8 mouse cellular contexts compared by ENCODE assay signal in the genomic region with DNA sequence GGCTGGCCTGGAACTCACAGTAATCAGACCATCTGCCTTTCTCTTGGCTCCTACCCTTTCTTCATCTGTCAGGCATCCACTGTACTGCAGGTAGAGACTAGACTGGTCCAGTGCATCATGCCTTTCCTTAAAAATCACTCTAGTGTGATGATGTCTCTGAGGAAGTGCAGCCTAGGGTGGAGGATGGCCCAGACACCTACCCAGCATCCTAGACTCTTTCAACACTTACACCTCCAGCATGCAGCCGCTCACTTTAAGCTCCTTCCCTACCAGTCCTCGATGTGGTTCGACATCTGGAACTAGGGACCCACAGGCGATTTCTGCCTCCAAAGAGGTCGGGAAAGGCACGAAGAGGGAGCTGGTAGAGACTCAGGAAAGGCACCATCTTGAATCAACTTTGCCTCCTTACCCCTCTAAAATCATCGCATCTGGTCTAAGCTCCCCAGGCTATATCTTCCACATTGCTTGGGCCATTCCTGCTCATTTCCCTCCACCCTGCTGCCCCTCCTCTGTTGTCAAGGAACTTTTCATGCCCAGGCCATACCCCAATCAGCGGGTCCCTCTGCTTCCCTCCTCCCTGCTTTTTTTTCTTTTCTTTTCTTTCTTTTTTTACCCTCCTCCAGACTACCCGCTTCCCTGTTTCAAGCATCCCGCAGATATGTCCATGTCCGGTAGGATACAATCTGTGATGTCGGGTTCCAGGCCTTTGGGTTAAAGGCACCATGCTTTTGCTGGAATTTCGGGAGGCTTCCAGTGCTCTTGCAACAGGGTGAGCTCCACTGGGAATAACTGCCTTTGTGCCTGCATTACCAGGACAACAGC. TPM values are rescaled to one million over a fixed set of nuclear protein-coding genes. Genes with fewer than 3 reads are reported as not detected.
A peak's percentile ranks its signal among the peaks of the same experiment; 100 is the strongest.
DNase-seq lines count a peak whose midpoint lies in the region; ATAC-seq and TF ChIP-seq lines count a peak whose summit lies in the region.

No protein-coding gene starts in this region.

- no peaks in the 10 kb centered on the region for H3K9me3 ChIP-seq in heart, embryonic 16.5 days (replicated peaks; ENCODE audit: control insufficient read depth, low read length)
- H3K9me3 ChIP-seq in MEL (replicated peaks; ENCODE audit: insufficient read depth, low read length), result no peaks in the 10 kb centered on the region
- no peaks in the 10 kb centered on the region for H3K9me3 ChIP-seq in midbrain, embryonic 12.5 days

- 17% methylated on average over 13 of the region's 13 CpGs for WGBS in heart, embryonic 16.5 days
- WGBS in midbrain, embryonic 12.5 days, result 31% methylated on average over 13 of the region's 13 CpGs

- DNase-seq in heart, postnatal 14 days, result no peak
- DNase-seq in MEL (ENCODE audit: low read depth, low spot score), result peak; percentile 18
- DNase-seq in ovary, postnatal 10 days (ENCODE audit: low spot score), result no peak
- DNase-seq in retina, postnatal 1 day, result no peak
- DNase-seq in left cerebral cortex, adult 18-20 months (ENCODE audit: low spot score in 2 of 2), result no peak

- H3K4me1 ChIP-seq in heart, embryonic 16.5 days (ENCODE audit: control insufficient read depth, insufficient read depth, low read length), result no peaks in the 10 kb centered on the region
- H3K4me1 ChIP-seq in MEL (ENCODE audit: control insufficient read depth in 1 of 2, insufficient read depth in 2 of 2, low read length in 2 of 2), result peaks cover 0 to 3% of the 10 kb centered on the region in 2 experiments; a peak in 2 of 4 replicates
- no peaks in the 10 kb centered on the region for H3K4me1 ChIP-seq in midbrain, embryonic 12.5 days

- peak; percentile 14; the same call in 1 of the 2 replicates for ATAC-seq in heart, embryonic 16.5 days (replicated peaks; ENCODE audit: extremely low read depth, insufficient read depth, low FRiP score)
- 0 out of 2 replicates have a peak, but pooled peaks have one; percentile 12 for ATAC-seq in granulocyte monocyte progenitor cell, adult 5-6 weeks (replicated peaks; ENCODE audit: poor library complexity, severe bottlenecking)
- peak; percentile 47; the same call in 1 of the 2 replicates for ATAC-seq in midbrain, embryonic 12.5 days (ENCODE audit: low FRiP score, low read depth)

- H3K36me3 ChIP-seq in heart, embryonic 16.5 days (ENCODE audit: control insufficient read depth, insufficient read depth), result no peaks in the 10 kb centered on the region
- H3K36me3 ChIP-seq in MEL (ENCODE audit: control insufficient read depth in 1 of 2, insufficient read depth in 2 of 2, low read length in 2 of 2), result peaks cover 0 to 2% of the 10 kb centered on the region in 2 experiments; a peak in 1 of 4 replicates
- H3K36me3 ChIP-seq in midbrain, embryonic 12.5 days, result no peaks in the 10 kb centered on the region

- intact Hi-C loops in heart, postnatal 14 days (cut with DNase I), result loop anchor here (5.0 kb wide), 1 partner anchor 106 kb away; the partner anchor contains the start of gene Flna

- peak overlapping the region; percentile 74 for H3K9ac ChIP-seq in heart, embryonic 16.5 days (ENCODE audit: low read length)
- peak overlapping the region; percentile 91 for H3K9ac ChIP-seq in MEL (ENCODE audit: control insufficient read depth, low read depth, low read length, poor library complexity, severe bottlenecking)
- H3K9ac ChIP-seq in midbrain, embryonic 12.5 days (replicated peaks), result peak overlapping the region; percentile 59

- no peak for TF ChIP-seq EP300 in MEL (IDR thresholded peaks at IDR 0.05; ENCODE audit: low read depth in 1 of 2, low read length in 2 of 2)

- H3K79me2 ChIP-seq in MEL (ENCODE audit: control insufficient read depth, insufficient read depth, low read length, poor library complexity), result peaks cover 5% of the 10 kb centered on the region; the same call in 1 of the 2 replicates

- no peak for TF ChIP-seq CTCF in MEL (IDR thresholded peaks at IDR 0.05 in 2 of 3, conservative IDR thresholded peaks at IDR 0.05 in 1 of 3; ENCODE audit: control insufficient read depth in 1 of 3, insufficient read depth in 1 of 3, low read depth in 2 of 3, low read length in 3 of 3, poor library complexity in 1 of 3, severe bottlenecking in 1 of 3)

- H3K4me2 ChIP-seq in heart, embryonic 16.5 days (ENCODE audit: low read depth, low read length), result peak overlapping the region; percentile 69
- peak overlapping the region; percentile 59 for H3K4me2 ChIP-seq in midbrain, embryonic 12.5 days (replicated peaks)

- peak overlapping the region; percentile 60 for H3K4me3 ChIP-seq in heart, embryonic 16.5 days (ENCODE audit: low read length)
- H3K4me3 ChIP-seq in MEL (ENCODE audit: control insufficient read depth in 1 of 2, insufficient read depth in 1 of 2, low read depth in 2 of 2, low read length in 2 of 2), result peak overlapping the region; percentile 91 to 92
- peak overlapping the region; percentile 44 for H3K4me3 ChIP-seq in midbrain, embryonic 12.5 days

- TF ChIP-seq RAD21 in MEL (IDR thresholded peaks at IDR 0.05; ENCODE audit: low read depth, low read length), result no peak

- H3K27ac ChIP-seq in heart, embryonic 16.5 days (ENCODE audit: low read length), result peak overlapping the region; percentile 51
- H3K27ac ChIP-seq in MEL (ENCODE audit: control insufficient read depth, low read depth, low read length), result peak overlapping the region; percentile 45
- H3K27ac ChIP-seq in midbrain, embryonic 12.5 days (replicated peaks), result peak overlapping the region; percentile 42

- H3K27me3 ChIP-seq in heart, embryonic 16.5 days (ENCODE audit: control insufficient read depth, insufficient read depth, low read length), result no peaks in the 10 kb centered on the region
- H3K27me3 ChIP-seq in MEL (ENCODE audit: control insufficient read depth in 1 of 2, insufficient read depth in 2 of 2, low read length in 2 of 2), result no peaks in the 10 kb centered on the region
- no peaks in the 10 kb centered on the region for H3K27me3 ChIP-seq in midbrain, embryonic 12.5 days

- no peak for TF ChIP-seq POLR2A in MEL (IDR thresholded peaks at IDR 0.05; ENCODE audit: control insufficient read depth in 1 of 2, insufficient read depth in 1 of 2, low read depth in 1 of 2, low read length in 2 of 2, poor library complexity in 1 of 2)

RNA-seq across cellular contexts. Expression of gene Lage3, which starts 0.6 kb away (rescaled TPM):
- 79.3 and 81.7 TPM in 2 replicates for polyA plus RNA-seq in heart, embryonic 16.5 days (2015; fragmentation: Nextera tagmentation; extraction: Ambion mirVana)
- total RNA-seq in heart, postnatal 14 days (2021), result 10 to 100 TPM; 34.7 to 38.3 TPM
- total RNA-seq in MEL (2012; rRNA removed), result 52.7 and 61.7 TPM in 2 replicates
- polyA plus RNA-seq in MEL (2012; ENCODE audit: insufficient read depth in 1 of 2, insufficient read length in 2 of 2, low read depth in 1 of 2, low replicate concordance in 2 of 2, missing spikeins in 1 of 2), result 10 to 100 TPM in 1 of 2 experiments, not detected in 1; 88.1 TPM
- 72.4 and 93.2 TPM in 2 replicates for total RNA-seq in granulocyte monocyte progenitor cell, adult 5-6 weeks (2014; fragmentation: Nextera tagmentation)
- 23.5 and 28.4 TPM in 2 replicates for total RNA-seq in granulocyte monocyte progenitor cell, adult 5-6 weeks (2017)
- 99.7 and 104 TPM in 2 replicates for polyA plus RNA-seq in midbrain, embryonic 12.5 days (2016; fragmentation: Nextera tagmentation; extraction: Ambion mirVana)
- 10 to 100 TPM; 20.5 to 23.9 TPM for total RNA-seq in left cerebral cortex, adult 18-20 months (2021)

RNA-seq across cellular contexts. Expression of gene Ubl4a, which starts 20.2 kb away (rescaled TPM):
- 61.2 and 66.1 TPM in 2 replicates for polyA plus RNA-seq in heart, embryonic 16.5 days (2015; fragmentation: Nextera tagmentation; extraction: Ambion mirVana)
- total RNA-seq in heart, postnatal 14 days (2021), result 10 to 100 TPM; 48.1 to 53.6 TPM
- 23.4 and 24.0 TPM in 2 replicates for total RNA-seq in MEL (2012; rRNA removed)
- 10 to 100 TPM in 1 of 2 experiments, not detected in 1; 82.4 TPM for polyA plus RNA-seq in MEL (2012; ENCODE audit: insufficient read depth in 1 of 2, insufficient read length in 2 of 2, low read depth in 1 of 2, low replicate concordance in 2 of 2, missing spikeins in 1 of 2)
- 49.7 and 50.3 TPM in 2 replicates for total RNA-seq in granulocyte monocyte progenitor cell, adult 5-6 weeks (2014; fragmentation: Nextera tagmentation)
- total RNA-seq in granulocyte monocyte progenitor cell, adult 5-6 weeks (2017), result 15.8 and 17.3 TPM in 2 replicates
- 61.1 and 68.2 TPM in 2 replicates for polyA plus RNA-seq in midbrain, embryonic 12.5 days (2016; fragmentation: Nextera tagmentation; extraction: Ambion mirVana)
- total RNA-seq in left cerebral cortex, adult 18-20 months (2021), result 10 to 100 TPM; 68.3 to 71.6 TPM

RNA-seq across cellular contexts. Expression of gene Slc10a3, which starts 20.3 kb away (rescaled TPM):
- polyA plus RNA-seq in heart, embryonic 16.5 days (2015; fragmentation: Nextera tagmentation; extraction: Ambion mirVana), result 14.9 and 17.2 TPM in 2 replicates
- total RNA-seq in heart, postnatal 14 days (2021), result 1 to 10 TPM; 5.3 to 5.5 TPM
- 13.7 and 19.4 TPM in 2 replicates for total RNA-seq in MEL (2012; rRNA removed)
- polyA plus RNA-seq in MEL (2012; ENCODE audit: insufficient read depth in 1 of 2, insufficient read length in 2 of 2, low read depth in 1 of 2, low replicate concordance in 2 of 2, missing spikeins in 1 of 2), result 10 to 100 TPM in 1 of 2 experiments, not detected in 1; 16.0 TPM
- total RNA-seq in granulocyte monocyte progenitor cell, adult 5-6 weeks (2014; fragmentation: Nextera tagmentation), result 32.0 and 39.6 TPM in 2 replicates
- 12.8 and 18.3 TPM in 2 replicates for total RNA-seq in granulocyte monocyte progenitor cell, adult 5-6 weeks (2017)
- polyA plus RNA-seq in midbrain, embryonic 12.5 days (2016; fragmentation: Nextera tagmentation; extraction: Ambion mirVana), result 8.8 and 9.0 TPM in 2 replicates
- 1 to 10 TPM; 2.7 to 3.4 TPM for total RNA-seq in left cerebral cortex, adult 18-20 months (2021)

RNA-seq across cellular contexts. Expression of gene Plxna3, which starts 24.0 kb away (rescaled TPM):
- 3.3 and 5.6 TPM in 2 replicates for polyA plus RNA-seq in heart, embryonic 16.5 days (2015; fragmentation: Nextera tagmentation; extraction: Ambion mirVana)
- 1 to 10 TPM in 1 of 2 experiments, under 1 TPM in 1; 0.98 to 1.1 TPM for total RNA-seq in heart, postnatal 14 days (2021)
- 7.3 and 8.3 TPM in 2 replicates for total RNA-seq in MEL (2012; rRNA removed)
- polyA plus RNA-seq in MEL (2012; ENCODE audit: insufficient read depth in 1 of 2, insufficient read length in 2 of 2, low read depth in 1 of 2, low replicate concordance in 2 of 2, missing spikeins in 1 of 2), result 10 to 100 TPM in 1 of 2 experiments, not detected in 1; 13.7 TPM
- 3.7 and 6.3 TPM in 2 replicates for total RNA-seq in granulocyte monocyte progenitor cell, adult 5-6 weeks (2014; fragmentation: Nextera tagmentation)
- total RNA-seq in granulocyte monocyte progenitor cell, adult 5-6 weeks (2017), result 2.5 and 2.6 TPM in 2 replicates
- polyA plus RNA-seq in midbrain, embryonic 12.5 days (2016; fragmentation: Nextera tagmentation; extraction: Ambion mirVana), result 51.3 and 55.4 TPM in 2 replicates
- total RNA-seq in left cerebral cortex, adult 18-20 months (2021), result 10 to 100 TPM; 22.7 to 24.6 TPM

RNA-seq across cellular contexts. Expression of gene Fam50a, which starts 40.0 kb away (rescaled TPM):
- polyA plus RNA-seq in heart, embryonic 16.5 days (2015; fragmentation: Nextera tagmentation; extraction: Ambion mirVana), result 55.0 and 56.6 TPM in 2 replicates
- total RNA-seq in heart, postnatal 14 days (2021), result 10 to 100 TPM; 28.5 to 28.6 TPM
- total RNA-seq in MEL (2012; rRNA removed), result 43.6 and 46.3 TPM in 2 replicates
- 100 to 1,000 TPM in 1 of 2 experiments, 10 to 100 TPM in 1; 64.8 to 107 TPM for polyA plus RNA-seq in MEL (2012; ENCODE audit: insufficient read depth in 1 of 2, insufficient read length in 2 of 2, low read depth in 1 of 2, low replicate concordance in 2 of 2, missing spikeins in 1 of 2)
- 42.5 and 46.1 TPM in 2 replicates for total RNA-seq in granulocyte monocyte progenitor cell, adult 5-6 weeks (2014; fragmentation: Nextera tagmentation)
- total RNA-seq in granulocyte monocyte progenitor cell, adult 5-6 weeks (2017), result 50.3 and 59.5 TPM in 2 replicates
- polyA plus RNA-seq in midbrain, embryonic 12.5 days (2016; fragmentation: Nextera tagmentation; extraction: Ambion mirVana), result 63.2 and 63.4 TPM in 2 replicates
- total RNA-seq in left cerebral cortex, adult 18-20 months (2021), result 10 to 100 TPM; 26.5 to 26.8 TPM
